Mouse (Mus musculus): ENCODE results near the gene Actg2.

Actg2 gene

GRCm38 (mm10) chr6:83479193-83479592 lies 56.9 kb downstream of the Actg2 start:
- DNase-seq (ENCODE audit: low read depth) = no peak

- DNase-seq (ENCODE audit: low read depth) = peak; percentile 33
Observed at GRCm38 (mm10) chr6:83478628-83479027, 57.4 kb downstream of the Actg2 start.

- no peak for DNase-seq (ENCODE audit: low read depth)
Observed at GRCm38 (mm10) chr6:83478217-83478616, 57.8 kb downstream of the Actg2 start.

- DNase-seq (ENCODE audit: low read depth) = peak; percentile 41
Observed at GRCm38 (mm10) chr6:83475431-83475830, 60.6 kb downstream of the Actg2 start.

- peak; percentile 69 for DNase-seq (ENCODE audit: low read depth)
Observed at GRCm38 (mm10) chr6:83473240-83473639, 62.8 kb downstream of the Actg2 start.

- no peak for DNase-seq (ENCODE audit: low read depth)
Observed at GRCm38 (mm10) chr6:83471739-83472138, 64.3 kb downstream of the Actg2 start.

GRCm38 (mm10) chr6:83464011-83464410 lies 72.1 kb downstream of the Actg2 start:
- DNase-seq (ENCODE audit: low read depth) = no peak

Measured in 416B (cell line).